Mouse (Mus musculus): ENCODE results near the gene Eif4enif1.

- TF ChIP-seq CTCF (IDR thresholded peaks at IDR 0.05; ENCODE audit: control insufficient read depth, insufficient read depth, insufficient read length) (no peak), USF1 (IDR thresholded peaks at IDR 0.05; ENCODE audit: low read depth) (no peak)
Measured at GRCm38 (mm10) chr11:3232248-3232647, 30.1 kb downstream of the Eif4enif1 start.
